Mouse (Mus musculus): Measurements from ENCODE around the gene Speer4f2.
"Not testable (repeated sequence)": the region's sequence is repeated elsewhere in the genome, so short reads cannot be mapped to it uniquely, and the experiment has no call there.

Speer4f2 gene

GRCm38 (mm10) chr5:17372880-17373279 is at the start of gene Speer4f2:
TSS of gene Speer4f2 (plus strand) at chr5:17373180.
- not testable (repeated sequence) for DNase-seq

- no peak for DNase-seq
These were observed 43.9 kb upstream of the Speer4f2 start for GRCm38 (mm10) chr5:17328946-17329566.

- DNase-seq, result no peak
These were observed 38.1 kb upstream of the Speer4f2 start for GRCm38 (mm10) chr5:17334836-17335235.

- DNase-seq, result peak in 1 of 2 experiments; percentile 5
These were observed 27.2 kb upstream of the Speer4f2 start for GRCm38 (mm10) chr5:17345741-17346140.

- DNase-seq, result no peak
These were observed 13.5 kb upstream of the Speer4f2 start for GRCm38 (mm10) chr5:17359394-17359999.

GRCm38 (mm10) chr5:17389926-17390325 is 16.9 kb downstream of the Speer4f2 start:
- DNase-seq, result no peak

GRCm38 (mm10) chr5:17391207-17391606 is 18.2 kb downstream of the Speer4f2 start:
- no peak for DNase-seq

- no peak for DNase-seq
These were observed 27.6 kb downstream of the Speer4f2 start for GRCm38 (mm10) chr5:17400571-17400970.

GRCm38 (mm10) chr5:17401206-17402077 is 28.5 kb downstream of the Speer4f2 start:
- DNase-seq, result no peak

GRCm38 (mm10) chr5:17402330-17403125 is 29.5 kb downstream of the Speer4f2 start:
- no peak for DNase-seq

GRCm38 (mm10) chr5:17403584-17403983 is 30.6 kb downstream of the Speer4f2 start:
- no peak for DNase-seq

GRCm38 (mm10) chr5:17408924-17409660 is 36.1 kb downstream of the Speer4f2 start:
- no peak for DNase-seq

- DNase-seq, result peak; percentile 46 to 53
These were observed 44.2 kb downstream of the Speer4f2 start for GRCm38 (mm10) chr5:17417201-17417600.

GRCm38 (mm10) chr5:17419215-17419820 is 46.3 kb downstream of the Speer4f2 start:
- peak in 1 of 2 experiments; percentile 3 for DNase-seq

GRCm38 (mm10) chr5:17419921-17420320 is 46.9 kb downstream of the Speer4f2 start:
- no peak for DNase-seq

- no peak for DNase-seq
These were observed 49.2 kb downstream of the Speer4f2 start for GRCm38 (mm10) chr5:17422225-17422624.

- no peak for DNase-seq
These were observed 54.0 kb downstream of the Speer4f2 start for GRCm38 (mm10) chr5:17426930-17427329.

Data from cerebellum, postnatal 10 days (tissue).